Mouse (Mus musculus) embryo, embryonic 10 days (tissue): Measurements from ENCODE around the gene Mylk.

Experiments
- DNase-seq: peaks from one replicate; pipeline ENCODE4 v3.0.0-alpha.2; 2015; ENCODE audit warnings: low spot score

Mylk gene

DNA sequence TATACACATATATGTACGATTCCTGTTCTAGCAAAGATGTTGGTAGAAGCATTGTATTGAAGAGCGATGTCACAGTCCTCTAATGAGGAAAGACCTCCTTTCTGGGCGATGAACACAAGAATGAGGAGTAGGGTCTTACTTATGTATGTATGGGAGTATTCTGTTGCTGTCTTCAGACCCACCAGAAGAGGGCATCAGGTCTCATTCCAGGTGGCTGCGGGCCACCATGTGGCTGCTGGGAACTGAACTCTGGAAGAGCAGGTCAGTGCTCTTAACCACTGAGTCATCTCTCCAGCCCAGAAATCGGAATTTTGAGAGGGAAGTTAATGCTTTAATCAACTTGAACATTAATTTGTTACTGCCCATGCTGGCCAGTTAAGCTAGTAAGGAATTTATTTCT is 279.3 kb downstream of the Mylk start:
- no peak for DNase-seq

- DNase-seq, result no peak
Observed at GRCm38 (mm10) chr16:35025347-35025746, 280.3 kb downstream of the Mylk start.

GRCm38 (mm10) chr16:35033241-35033640 is 288.2 kb downstream of the Mylk start:
- DNase-seq, result no peak

DNA sequence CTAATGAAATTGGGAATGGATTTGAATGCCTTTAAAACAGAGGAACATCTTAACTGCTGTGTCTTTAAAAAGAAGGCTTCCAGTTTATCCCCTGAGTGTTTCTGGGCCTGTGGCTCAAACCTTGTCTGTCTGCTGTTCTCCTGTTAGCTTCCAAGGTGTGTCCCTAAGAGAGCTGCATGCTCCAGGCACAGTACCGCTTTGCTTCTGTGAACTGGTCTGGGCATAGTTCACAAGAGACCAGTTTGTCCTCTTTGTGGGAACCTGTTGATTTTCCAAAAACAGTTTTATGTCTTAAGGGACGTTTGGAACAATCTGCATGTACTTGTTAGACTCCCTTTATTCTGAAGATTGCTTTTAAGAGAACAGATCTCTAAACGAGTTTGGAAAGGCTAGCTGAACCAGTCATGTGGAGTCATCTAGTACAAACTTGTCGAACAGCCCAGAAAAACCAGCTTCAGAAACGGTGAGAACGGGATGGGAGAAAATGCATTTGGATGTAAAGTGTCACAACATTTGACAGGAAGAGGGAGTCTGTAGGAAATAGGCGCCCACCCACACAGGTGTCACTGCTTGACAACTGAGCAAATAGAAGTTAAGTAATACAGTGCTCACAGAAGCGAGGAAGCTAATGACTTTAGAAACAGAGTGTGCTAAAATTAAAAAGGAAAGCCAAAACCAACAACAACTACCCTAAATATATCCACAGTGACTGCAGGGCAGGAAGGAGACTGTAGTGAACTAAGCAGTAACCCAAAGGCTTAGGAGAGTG is 289.0 kb downstream of the Mylk start:
- no peak for DNase-seq

GRCm38 (mm10) chr16:35034971-35035370 is 290.0 kb downstream of the Mylk start:
- no peak for DNase-seq

DNA sequence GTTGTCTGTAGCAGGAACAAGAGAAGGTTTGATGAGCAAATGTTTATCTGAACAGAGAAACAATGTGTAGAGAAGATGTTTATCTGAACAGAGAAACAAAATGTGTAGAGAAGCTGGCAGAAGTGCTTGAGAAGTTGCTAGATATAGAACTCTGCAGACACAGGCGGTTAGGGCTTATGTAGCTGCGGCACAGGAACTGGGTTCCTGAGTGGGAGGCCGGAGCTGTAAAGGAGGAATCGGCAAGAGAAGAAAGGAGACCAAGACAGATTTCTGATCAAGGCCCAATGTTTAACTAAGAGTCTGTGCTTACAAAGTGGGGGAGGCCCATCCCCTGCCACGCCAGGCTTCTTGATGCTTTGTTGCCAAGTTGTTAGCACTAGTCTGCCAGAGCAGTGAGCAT is 291.7 kb downstream of the Mylk start:
- no peak for DNase-seq

DNA sequence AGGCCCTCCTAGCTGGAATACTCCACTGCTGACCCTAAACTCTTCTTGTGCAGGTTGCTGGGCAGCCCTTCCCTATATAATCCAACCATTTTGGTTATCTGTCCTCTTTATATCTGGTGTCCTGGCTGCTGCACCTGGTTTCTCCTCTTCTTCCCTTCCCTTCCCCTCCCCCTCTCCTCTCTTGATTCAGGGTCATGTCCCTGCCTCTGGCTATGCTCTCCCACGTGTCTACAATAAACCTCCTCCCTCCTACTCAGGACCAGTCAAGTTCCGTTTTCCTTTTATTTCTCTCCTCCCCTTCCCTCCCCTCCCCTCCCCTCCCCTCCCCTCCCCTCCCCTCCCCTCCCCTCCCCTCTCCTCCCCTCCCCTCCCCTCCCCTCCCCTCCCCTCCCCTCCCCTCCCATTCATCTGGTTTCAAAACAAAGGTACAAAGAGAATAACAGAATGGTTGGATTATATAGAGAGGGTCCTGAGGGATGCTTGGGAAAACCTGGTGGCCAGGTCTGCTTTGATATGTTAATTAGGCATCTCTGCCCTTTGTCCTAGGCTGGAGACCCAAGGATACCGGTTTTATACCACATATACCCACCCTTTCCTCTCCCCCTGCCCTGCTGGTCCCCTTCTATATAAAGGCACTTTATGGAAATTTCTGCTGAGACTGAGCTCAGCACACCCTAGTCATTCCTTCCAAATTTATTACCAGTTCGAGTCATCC is 293.5 kb downstream of the Mylk start:
- peak; percentile 55 for DNase-seq

- peak; percentile 50 for DNase-seq
Observed at GRCm38 (mm10) chr16:35040154-35040553, 295.1 kb downstream of the Mylk start.

DNA sequence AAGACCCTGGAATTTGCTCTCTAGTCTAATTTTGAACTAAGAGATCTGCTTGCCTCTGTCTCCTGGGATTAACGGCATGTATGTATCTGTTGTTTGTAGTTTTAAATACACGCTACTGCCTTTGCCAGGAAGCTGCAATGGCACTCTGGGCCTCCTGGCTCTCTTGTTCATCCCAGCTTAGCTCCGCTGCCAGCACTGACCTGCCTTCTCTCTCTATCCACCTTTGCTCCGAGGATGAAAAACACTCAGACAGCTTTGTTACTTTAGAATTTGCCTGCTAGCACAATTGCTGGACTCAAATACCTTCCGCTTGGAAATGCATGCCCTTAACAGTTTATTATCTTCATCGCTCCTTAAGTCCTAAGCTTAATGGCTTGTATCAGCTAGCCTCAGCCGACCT is 296.0 kb downstream of the Mylk start:
- no peak for DNase-seq

GRCm38 (mm10) chr16:35046081-35046775 is 301.2 kb downstream of the Mylk start:
- no peak for DNase-seq

GRCm38 (mm10) chr16:35047272-35047969 is 302.4 kb downstream of the Mylk start:
- no peak for DNase-seq

- peak; percentile 16 for DNase-seq
Observed at GRCm38 (mm10) chr16:35051066-35051465, 306.1 kb downstream of the Mylk start.
